Mouse (Mus musculus) myocyte (in vitro differentiated cells): ENCODE measurements around the gene Csk.
A peak's percentile ranks its signal among the peaks of the same experiment; 100 is the strongest.

Experiments
- MAX ChIP-seq: IDR thresholded peaks from one replicate; pipeline ENCODE4 v1.6.1; 2011; ENCODE audit warnings: low read depth, mild to moderate bottlenecking, control low read depth
- POLR2A ChIP-seq: IDR thresholded peaks from one replicate; pipeline ENCODE4 v1.6.1; 2011; ENCODE audit warnings: low read depth, mild to moderate bottlenecking, control low read depth, moderate library complexity; ENCODE audit not compliant: insufficient read length
- POLR2AphosphoS2 ChIP-seq: IDR thresholded peaks from one replicate; pipeline ENCODE4 v1.6.1; 2011; ENCODE audit warnings: low read depth, control low read depth; ENCODE audit not compliant: insufficient read length
- TCF12 ChIP-seq: IDR thresholded peaks from one replicate; pipeline ENCODE4 v1.6.1; 2011; ENCODE audit warnings: mild to moderate bottlenecking, control low read depth; ENCODE audit not compliant: poor library complexity, insufficient read depth, severe bottlenecking
- TCF3 ChIP-seq: IDR thresholded peaks from one replicate; pipeline ENCODE4 v1.6.1; 2011; ENCODE audit warnings: low read depth, control low read depth; ENCODE audit not compliant: insufficient read length

GRCm38 (mm10) chr9:57590726-57591125 is 62.7 kb downstream of the Csk start:
- TF ChIP-seq MAX (peak; percentile 70), TCF12 (no peak), POLR2A (no peak), TCF3 (no peak), POLR2AphosphoS2 (no peak)
